Mouse (Mus musculus): ENCODE results near the gene Rer1. TPM values are rescaled to one million over a fixed set of nuclear protein-coding genes. Genes with fewer than 3 reads are reported as not detected.

Gene Rer1
- total RNA-seq, 2 experiments from 2014 or later: 53.0 to 58.0 TPM

GRCm38 (mm10) chr4:155076677-155077076, 9.5 kb downstream of the Rer1 start:
- DNase-seq (ENCODE audit: low spot score): no peak

- no peak for DNase-seq (ENCODE audit: low spot score)
Observed at GRCm38 (mm10) chr4:155075813-155076212, 10.4 kb downstream of the Rer1 start.

DNA sequence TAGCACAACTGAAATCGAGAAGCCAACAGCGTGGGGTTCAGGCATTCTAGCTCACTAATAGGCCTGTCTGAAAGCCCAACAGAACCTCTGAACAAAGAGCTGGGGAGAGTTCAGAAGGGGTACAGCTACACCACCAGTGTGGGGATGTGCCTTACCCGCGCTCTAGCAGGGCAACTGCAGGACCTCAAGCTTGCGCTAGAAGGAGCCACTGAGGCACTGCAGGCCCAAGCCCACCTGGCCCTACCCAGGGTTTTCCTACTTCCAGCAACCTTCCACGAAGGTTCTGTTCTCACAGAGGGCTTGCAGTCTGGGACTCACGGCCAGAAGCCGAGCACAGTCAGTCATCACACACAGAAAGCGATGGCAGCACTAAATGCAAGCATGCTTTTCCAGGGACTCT, 11.0 kb downstream of the Rer1 start:
- DNase-seq (ENCODE audit: low spot score): no peak

- no peak for DNase-seq (ENCODE audit: low spot score)
Observed at GRCm38 (mm10) chr4:155074418-155074817, 11.8 kb downstream of the Rer1 start.

DNA sequence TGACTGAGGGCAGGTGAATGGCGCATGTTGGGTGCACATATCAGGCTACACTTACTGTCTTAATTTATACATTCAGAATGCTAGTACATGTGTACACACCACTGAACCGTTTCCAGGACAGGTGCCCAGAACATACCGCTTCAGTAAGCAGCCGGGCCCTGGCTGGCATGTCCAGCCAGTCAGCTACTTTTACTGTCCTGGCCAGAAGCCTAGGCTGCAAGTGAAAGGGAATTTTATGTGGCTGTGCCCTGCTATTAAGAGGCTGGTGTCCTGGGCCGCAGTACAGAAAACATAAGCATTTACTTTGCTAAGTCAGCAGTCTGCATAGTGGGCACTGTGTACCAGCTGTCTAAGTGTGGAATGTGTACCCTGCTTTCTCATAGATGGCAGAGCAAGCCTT, 15.3 kb downstream of the Rer1 start:
- DNase-seq (ENCODE audit: low spot score): peak; percentile 71

DNA sequence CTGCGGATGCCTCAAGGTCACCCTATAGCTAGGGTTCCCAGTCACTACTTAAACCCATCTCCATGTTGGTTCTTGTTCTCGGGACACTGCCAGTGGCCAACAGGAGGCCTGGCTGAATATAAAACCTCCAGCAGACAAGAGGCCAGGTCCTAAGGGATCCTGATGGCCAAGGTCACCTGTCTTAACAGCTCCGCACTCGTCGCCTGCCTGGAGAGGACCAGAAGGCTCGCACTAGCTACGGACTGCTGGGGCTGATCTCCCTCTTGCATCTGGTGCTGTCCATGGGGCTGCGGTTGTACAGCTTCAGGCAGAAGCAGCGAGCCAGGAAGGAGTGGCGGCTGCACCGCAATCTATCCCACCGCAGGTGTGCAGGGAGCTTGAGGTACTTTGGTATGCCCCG, 16.0 kb downstream of the Rer1 start:
- DNase-seq (ENCODE audit: low spot score): no peak

DNA sequence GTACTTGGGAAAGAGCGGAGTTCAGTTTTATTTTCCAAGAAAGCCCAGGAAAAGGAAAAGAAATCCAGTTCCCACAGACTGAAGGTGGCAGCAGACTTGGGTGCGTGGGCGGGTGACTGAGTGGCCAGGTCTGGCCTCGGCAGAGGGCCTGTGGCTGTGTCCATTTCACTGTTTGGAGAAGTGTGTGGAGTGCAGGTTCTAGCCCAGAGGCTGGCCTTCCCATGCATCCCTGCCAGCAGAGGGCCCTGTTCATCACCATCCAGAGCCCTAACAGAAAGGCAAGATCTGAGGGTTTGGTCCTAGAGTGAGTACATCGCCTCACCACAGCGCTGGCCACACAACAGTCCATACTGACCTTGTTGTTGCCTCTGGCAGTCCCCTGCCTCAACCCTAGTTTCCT, 17.0 kb downstream of the Rer1 start:
- DNase-seq (ENCODE audit: low spot score): no peak

GRCm38 (mm10) chr4:155068357-155068972, 17.7 kb downstream of the Rer1 start:
- no peak for DNase-seq (ENCODE audit: low spot score)

- DNase-seq (ENCODE audit: low spot score): peak; percentile 97
Observed at GRCm38 (mm10) chr4:155066834-155067522, 19.2 kb downstream of the Rer1 start, which contains the start of gene Pex10. TSS of gene Pex10 (plus strand) at chr4:155067016.

- DNase-seq (ENCODE audit: low spot score): peak; percentile 91
Observed at GRCm38 (mm10) chr4:155065970-155066833, 20.0 kb downstream of the Rer1 start.

DNA sequence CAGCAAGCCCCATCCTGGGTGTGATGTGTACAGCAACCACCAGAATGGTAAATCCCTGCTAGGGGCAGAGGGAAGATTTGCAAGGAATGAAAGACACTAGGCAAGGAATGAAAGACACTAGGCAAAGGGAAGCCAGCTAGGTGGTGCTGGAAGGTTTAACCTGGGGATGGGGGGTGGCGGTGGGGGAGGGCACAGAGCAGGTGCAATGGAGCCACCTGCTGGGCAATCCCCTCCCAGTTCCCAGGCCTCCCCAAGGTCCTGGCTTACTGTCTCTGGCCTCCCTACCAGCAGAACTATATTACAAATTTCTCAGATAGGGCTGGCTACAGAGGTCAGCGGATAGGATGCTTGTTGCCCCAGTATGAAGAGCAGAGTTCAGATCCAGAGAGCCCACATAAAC, 21.7 kb downstream of the Rer1 start:
- DNase-seq (ENCODE audit: low spot score): no peak

DNA sequence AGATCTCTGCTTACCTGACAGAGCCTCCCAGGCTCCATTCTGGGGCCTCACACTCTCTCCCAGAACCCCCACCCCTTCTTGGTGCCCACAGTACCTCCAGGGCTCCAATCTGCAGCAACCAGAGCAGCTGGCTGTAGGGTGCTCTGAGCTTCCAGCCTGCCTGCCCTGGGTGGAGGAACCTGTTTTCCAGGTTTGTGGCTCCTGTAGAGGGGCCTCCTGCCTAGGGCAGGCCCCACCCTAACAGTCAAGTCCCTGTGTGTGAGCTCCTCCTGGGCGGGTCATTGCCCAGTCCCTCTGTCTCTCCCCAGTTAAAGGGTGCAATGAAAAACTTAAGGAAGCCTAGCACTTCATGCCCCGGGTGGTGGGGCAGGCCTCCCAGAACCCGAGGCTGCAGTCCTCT, 22.3 kb downstream of the Rer1 start:
- DNase-seq (ENCODE audit: low spot score): no peak

GRCm38 (mm10) chr4:155058325-155058724, 27.9 kb downstream of the Rer1 start:
- DNase-seq (ENCODE audit: low spot score): no peak

- DNase-seq (ENCODE audit: low spot score): no peak
Observed at GRCm38 (mm10) chr4:155056724-155057123, 29.5 kb downstream of the Rer1 start, which contains the start of gene Plch2. TSS of gene Plch2 (minus strand) at chr4:155056784.

- DNase-seq (ENCODE audit: low spot score): no peak
Observed at GRCm38 (mm10) chr4:155050116-155050515, 36.1 kb downstream of the Rer1 start.

DNA sequence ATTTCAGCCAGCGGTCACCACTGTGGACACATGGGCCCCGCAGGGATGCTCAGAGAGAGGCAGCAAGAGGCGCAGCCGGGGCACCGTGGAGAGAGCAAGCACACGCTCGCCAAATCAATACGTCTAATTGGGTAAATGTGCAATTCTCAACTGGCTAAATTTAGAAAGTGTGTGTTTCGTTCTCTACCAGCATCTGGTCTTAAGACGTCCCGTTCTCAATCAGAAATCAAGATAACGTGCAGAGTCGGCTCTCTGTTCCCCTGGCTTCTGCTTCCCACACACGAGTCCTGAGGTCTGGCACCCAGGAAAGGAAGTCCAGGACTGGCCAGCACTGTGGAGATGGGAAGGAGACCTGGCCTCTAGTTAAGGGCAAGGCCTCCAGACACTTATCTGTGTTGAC, 39.5 kb downstream of the Rer1 start:
- DNase-seq (ENCODE audit: low spot score): no peak

DNA sequence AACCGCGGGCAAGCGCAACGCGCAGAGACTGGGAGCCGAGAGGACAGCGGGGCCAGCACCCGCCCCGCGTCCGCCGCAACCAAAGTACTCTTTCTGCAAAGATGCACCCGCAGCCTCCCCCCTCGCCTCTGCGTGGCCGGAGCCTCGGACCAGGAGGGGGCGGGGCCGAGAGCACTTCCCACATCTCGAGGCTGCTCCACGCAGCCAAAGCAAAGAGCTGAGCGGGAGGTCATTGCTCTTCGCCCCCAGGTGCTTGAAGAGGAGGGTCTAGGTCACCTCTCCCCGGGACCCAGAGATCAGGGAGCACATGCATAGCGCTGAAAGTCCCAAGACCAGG, 42.9 kb downstream of the Rer1 start:
- DNase-seq (ENCODE audit: low spot score): no peak

DNA sequence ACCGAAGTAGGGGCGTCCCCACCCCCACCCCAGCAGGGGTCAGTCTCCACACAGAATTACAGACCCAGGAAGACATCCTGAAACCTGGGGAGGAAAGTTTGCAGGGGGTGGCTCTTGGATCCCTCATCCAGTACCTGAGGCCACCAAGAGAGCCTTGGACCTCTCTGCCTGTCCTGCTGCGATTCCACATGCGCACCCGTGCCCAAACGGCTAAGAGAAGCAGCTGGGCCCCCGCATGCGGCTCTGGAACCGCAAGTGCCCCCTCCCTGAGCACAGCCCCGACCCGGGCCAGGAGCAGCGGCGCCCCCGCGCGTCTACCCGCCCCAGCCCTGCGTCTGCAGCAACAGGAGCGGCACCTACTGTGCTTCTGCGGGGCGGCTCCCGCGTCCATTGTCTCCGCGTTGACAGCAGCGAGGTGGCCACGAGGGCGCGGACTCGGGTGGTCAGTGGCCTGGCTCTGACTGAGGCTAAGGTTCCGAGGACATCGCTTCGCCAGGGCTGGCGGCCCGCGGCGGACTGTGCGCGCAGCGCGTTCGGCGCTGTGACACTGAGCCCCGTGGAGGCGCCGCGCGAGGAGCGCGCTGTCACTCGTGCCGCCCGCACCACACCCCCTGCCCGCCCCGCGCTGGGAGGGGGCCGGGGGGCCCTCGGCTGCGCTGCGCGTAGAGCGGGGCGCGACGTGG, 43.4 kb downstream of the Rer1 start:
- DNase-seq (ENCODE audit: low spot score): no peak

DNA sequence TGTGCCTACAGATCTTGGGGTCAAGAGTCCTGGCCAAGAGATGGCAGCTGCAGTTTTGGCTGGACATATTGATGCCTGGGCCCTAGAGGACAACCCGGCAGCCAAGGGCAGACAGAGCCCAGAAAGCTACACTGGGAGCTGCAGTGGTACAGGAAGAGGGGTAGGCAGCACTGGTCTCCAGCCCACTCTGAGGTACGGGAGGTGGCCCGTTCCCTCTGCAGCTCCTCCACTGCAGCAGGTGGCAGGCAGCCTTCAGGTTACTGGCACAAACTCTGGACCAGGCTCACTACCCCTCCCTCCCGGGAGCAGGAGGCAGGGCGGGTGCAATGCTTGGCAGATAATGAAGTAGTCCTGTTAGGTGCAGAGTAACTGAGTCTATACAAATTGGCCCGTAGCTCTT, 45.5 kb downstream of the Rer1 start:
- no peak for DNase-seq (ENCODE audit: low spot score)

- no peak for DNase-seq (ENCODE audit: low spot score)
Observed at GRCm38 (mm10) chr4:155040197-155040596, 46.0 kb downstream of the Rer1 start.

GRCm38 (mm10) chr4:155034787-155035186, 51.4 kb downstream of the Rer1 start:
- no peak for DNase-seq (ENCODE audit: low spot score)

DNA sequence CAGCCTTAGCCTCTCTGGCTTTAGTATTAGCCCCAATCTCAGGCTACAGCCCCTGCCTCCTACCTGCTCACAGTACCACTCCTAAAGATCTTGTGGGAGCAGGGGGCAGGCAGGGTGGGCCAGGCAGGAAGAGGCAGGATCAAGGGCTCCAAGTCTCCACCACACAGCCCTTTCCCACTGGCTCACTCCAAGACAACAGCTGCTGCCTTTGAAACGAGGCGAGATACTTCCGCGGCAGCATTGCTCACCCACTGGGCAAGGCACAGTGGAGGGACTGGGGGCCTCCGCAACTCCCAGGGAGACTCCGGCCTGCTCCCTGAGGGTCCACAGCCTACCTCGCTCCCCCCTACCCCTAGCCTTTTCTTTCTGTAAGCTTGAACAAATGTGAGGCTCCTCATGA, 52.0 kb downstream of the Rer1 start:
- DNase-seq (ENCODE audit: low spot score): no peak

Data from gastrocnemius, adult 18-20 months (tissue).